Mouse (Mus musculus) MEL (cell line): ENCODE data around the gene Rdh1. TPM values are rescaled to one million over a fixed set of nuclear protein-coding genes. Genes with fewer than 3 reads are reported as not detected.

Experiments used
- DNase-seq: peaks from one replicate; pipeline ENCODE4 v3.0.0; 2011; ENCODE audit warnings: low read depth, low spot score
- H3K27ac ChIP-seq: 2 replicates; pipeline ENCODE4 v1.5.1; 2012; ENCODE audit warnings: low read depth, mild to moderate bottlenecking, control low read depth, low read length, moderate library complexity; ENCODE audit not compliant: control insufficient read depth
- H3K27me3 ChIP-seq, 2 experiments: fragments of 150-350 bp in 1 of 2; sonication (generic) in 1 of 2; 2 replicates each; pipeline ENCODE4 v1.6.1; 2012; ENCODE audit warnings: low read length in 2 of 2, mild to moderate bottlenecking in 2 of 2, improper control_type of control experiment in 1 of 2, moderate library complexity in 1 of 2; ENCODE audit not compliant: insufficient read depth in 2 of 2, control insufficient read depth in 1 of 2
- H3K36me3 ChIP-seq, 2 experiments: 2 replicates each; pipeline ENCODE4 v1.6.1; 2012 to 2014; ENCODE audit warnings: low read length in 2 of 2, improper control_type of control experiment in 1 of 2, inconsistent platforms in 1 of 2, mild to moderate bottlenecking in 1 of 2; ENCODE audit not compliant: insufficient read depth in 2 of 2, control insufficient read depth in 1 of 2
- H3K4me1 ChIP-seq, 2 experiments: fragments of 150-350 bp in 1 of 2; sonication (generic) in 1 of 2; 2 replicates each; pipeline ENCODE4 v1.6.1; 2012; ENCODE audit warnings: low read length in 2 of 2, improper control_type of control experiment in 1 of 2, mild to moderate bottlenecking in 1 of 2; ENCODE audit not compliant: insufficient read depth in 2 of 2, control insufficient read depth in 1 of 2
- H3K4me3 ChIP-seq, 2 experiments: fragments of 150-350 bp in 1 of 2; sonication (generic) in 1 of 2; 2 replicates each; pipeline ENCODE4 v1.5.1; 2012; ENCODE audit warnings: low read depth in 2 of 2, low read length in 2 of 2, mild to moderate bottlenecking in 2 of 2, moderate library complexity in 2 of 2, control low read depth in 1 of 2, improper control_type of control experiment in 1 of 2; ENCODE audit not compliant: control insufficient read depth in 1 of 2, insufficient read depth in 1 of 2
- H3K79me2 ChIP-seq: 2 replicates; pipeline ENCODE4 v1.6.1; 2012; ENCODE audit warnings: mild to moderate bottlenecking, low read length, moderate library complexity; ENCODE audit not compliant: control insufficient read depth, poor library complexity, insufficient read depth
- H3K9ac ChIP-seq: 2 replicates; pipeline ENCODE4 v1.6.1; 2012; ENCODE audit warnings: low read depth, mild to moderate bottlenecking, control low read depth, low read length, moderate library complexity; ENCODE audit not compliant: control insufficient read depth, poor library complexity, severe bottlenecking
- H3K9me3 ChIP-seq: fragments of 150-350 bp; sonication (generic); replicated peaks from 2 replicates; pipeline ENCODE4 v1.6.1; 2012; ENCODE audit warnings: mild to moderate bottlenecking, low read length, improper control_type of control experiment, moderate library complexity; ENCODE audit not compliant: insufficient read depth
- BHLHE40 ChIP-seq: IDR thresholded peaks from 2 replicates; pipeline ENCODE4 v1.6.1; 2012; ENCODE audit warnings: low read depth, mild to moderate bottlenecking, inconsistent platforms, low read length, improper control_type of control experiment, borderline replicate concordance
- CHD1 ChIP-seq: IDR thresholded peaks from 2 replicates; pipeline ENCODE4 v1.6.1; 2012; ENCODE audit warnings: low read depth, mild to moderate bottlenecking, inconsistent platforms, low read length, improper control_type of control experiment
- ELF1 ChIP-seq: IDR thresholded peaks from 2 replicates; pipeline ENCODE4 v1.6.1; 2014; ENCODE audit warnings: low read depth, mild to moderate bottlenecking, inconsistent platforms, low read length, improper control_type of control experiment, moderate library complexity
- ETS1 ChIP-seq: IDR thresholded peaks from 2 replicates; pipeline ENCODE4 v1.6.1; 2012; ENCODE audit warnings: low read depth, mild to moderate bottlenecking, inconsistent platforms, low read length, improper control_type of control experiment, moderate library complexity
- HCFC1 ChIP-seq: IDR thresholded peaks from 2 replicates; pipeline ENCODE4 v1.6.1; 2012; ENCODE audit warnings: low read depth, mild to moderate bottlenecking, inconsistent platforms, low read length, improper control_type of control experiment, moderate library complexity
- JUND ChIP-seq: IDR thresholded peaks from 2 replicates; pipeline ENCODE4 v1.6.1; 2011; ENCODE audit warnings: low read depth, mild to moderate bottlenecking, improper control_type of control experiment, low read length
- MAFK ChIP-seq: IDR thresholded peaks from 2 replicates; pipeline ENCODE4 v1.6.1; 2011; ENCODE audit warnings: low read depth, mild to moderate bottlenecking, low read length, improper control_type of control experiment, borderline replicate concordance
- MAZ ChIP-seq: IDR thresholded peaks from 2 replicates; pipeline ENCODE4 v1.6.1; 2012; ENCODE audit warnings: low read depth, mild to moderate bottlenecking, inconsistent platforms, low read length, improper control_type of control experiment
- MXI1 ChIP-seq: IDR thresholded peaks from 2 replicates; pipeline ENCODE4 v1.6.1; 2011; ENCODE audit warnings: mild to moderate bottlenecking, low read depth, low read length, improper control_type of control experiment
- MYB ChIP-seq: IDR thresholded peaks from 2 replicates; pipeline ENCODE4 v1.6.1; 2011; ENCODE audit warnings: mild to moderate bottlenecking, low read depth, low read length, improper control_type of control experiment
- MYC ChIP-seq: IDR thresholded peaks from 2 replicates; pipeline ENCODE4 v1.6.1; 2011; ENCODE audit warnings: low read depth, mild to moderate bottlenecking, low read length, improper control_type of control experiment, moderate library complexity
- NRF1 ChIP-seq: IDR thresholded peaks from 2 replicates; pipeline ENCODE4 v1.6.1; 2014; ENCODE audit warnings: low read depth, mild to moderate bottlenecking, inconsistent platforms, low read length, improper control_type of control experiment, moderate library complexity; ENCODE audit not compliant: poor library complexity, insufficient read depth, severe bottlenecking
- POLR2AphosphoS5 ChIP-seq: IDR thresholded peaks from 2 replicates; pipeline ENCODE4 v1.6.1; 2012; ENCODE audit warnings: low read depth, borderline replicate concordance, mild to moderate bottlenecking, inconsistent platforms, low read length, moderate library complexity, mixed read lengths
- RCOR1 ChIP-seq: IDR thresholded peaks from 2 replicates; pipeline ENCODE4 v1.6.1; 2012; ENCODE audit warnings: low read depth, mild to moderate bottlenecking, inconsistent platforms, low read length, improper control_type of control experiment
- SMC3 ChIP-seq: IDR thresholded peaks from 2 replicates; pipeline ENCODE4 v1.6.1; 2011; ENCODE audit warnings: low read depth, low read length, improper control_type of control experiment
- TAL1 ChIP-seq: IDR thresholded peaks from 2 replicates; pipeline ENCODE4 v1.6.1; 2012; ENCODE audit warnings: mild to moderate bottlenecking, inconsistent platforms, low read length, moderate library complexity, mixed read lengths
- TBP ChIP-seq: IDR thresholded peaks from 2 replicates; pipeline ENCODE4 v1.8.0; 2011; ENCODE audit warnings: low read depth, low read length, improper control_type of control experiment
- USF1 ChIP-seq: IDR thresholded peaks from 2 replicates; pipeline ENCODE4 v1.6.1; 2014; ENCODE audit warnings: low read depth, mild to moderate bottlenecking, inconsistent platforms, low read length, improper control_type of control experiment, moderate library complexity
- ZC3H11A ChIP-seq: IDR thresholded peaks from 2 replicates; pipeline ENCODE4 v1.6.1; 2012; ENCODE audit warnings: low read depth, mild to moderate bottlenecking, inconsistent platforms, low read length, improper control_type of control experiment
- ZMIZ1 ChIP-seq: IDR thresholded peaks from 2 replicates; pipeline ENCODE4 v1.6.1; 2012; ENCODE audit warnings: low read depth, mild to moderate bottlenecking, inconsistent platforms, low read length, improper control_type of control experiment, moderate library complexity
- ZNF384 ChIP-seq: IDR thresholded peaks from 2 replicates; pipeline ENCODE4 v1.6.1; 2012; ENCODE audit warnings: low read depth, mild to moderate bottlenecking, inconsistent platforms, low read length, improper control_type of control experiment
- polyA plus RNA-seq, 2 experiments: library from polyadenylated mRNA; stranded (reverse) in 1 of 2; unstranded in 1 of 2; fragments of >175 nt in 1 of 2; fragments of >200 nt in 1 of 2; gene quantifications; 2 replicates each; pipeline versions ENCODE4 v1.2.1 to v1.2.4; 2012; ENCODE audit warnings: low replicate concordance in 2 of 2, low read depth in 1 of 2; ENCODE audit not compliant: insufficient read length in 2 of 2, insufficient read depth in 1 of 2, missing spikeins in 1 of 2
- total RNA-seq: library from RNA; depleted of rRNA; stranded (reverse); fragments of 300-350 nt; gene quantifications from 2 replicates; pipeline ENCODE4 v1.2.3, GENCODE M21; 2012

Rdh1 gene
- total and polyA plus RNA-seq, 3 experiments, result not detected

GRCm38 (mm10) chr10:127763914-127764680 lies 4.6 kb downstream of the Rdh1 start:
- Histone ChIP-seq H3K4me1 (peaks cover 0 to 3% of the 10 kb centered on the region in 2 experiments; a peak in 1 of 4 replicates), H3K4me3 (no peak overlapping the region), H3K79me2 (no peaks in the 10 kb centered on the region), H3K36me3 (no peaks in the 10 kb centered on the region), H3K27me3 (peaks cover 2 to 6% of the 10 kb centered on the region in 2 experiments; a peak in 2 of 4 replicates), H3K9ac (no peak overlapping the region), H3K9me3 (no peaks in the 10 kb centered on the region), H3K27ac (no peak overlapping the region)
- TF ChIP-seq TAL1 (no peak), USF1 (no peak), SMC3 (no peak), POLR2AphosphoS5 (no peak), RCOR1 (no peak), ZNF384 (no peak)
- DNase-seq, result no peak

GRCm38 (mm10) chr10:127766564-127766963 lies 7.0 kb downstream of the Rdh1 start:
- no peak overlapping the region for H3K27ac ChIP-seq
- no peak overlapping the region for H3K4me3 ChIP-seq
- TF ChIP-seq POLR2AphosphoS5 (no peak), TBP (no peak), MAZ (no peak), HCFC1 (no peak), ELF1 (no peak), ZNF384 (no peak), BHLHE40 (no peak), ZMIZ1 (no peak), JUND (no peak), MYC (no peak), CHD1 (no peak), ETS1 (no peak), ZC3H11A (no peak), TAL1 (no peak), NRF1 (no peak), MAFK (no peak), MXI1 (no peak), RCOR1 (no peak), MYB (no peak)
- no peaks in the 10 kb centered on the region for H3K4me1 ChIP-seq
- H3K9ac ChIP-seq, result no peak overlapping the region
- no peaks in the 10 kb centered on the region for H3K79me2 ChIP-seq
- H3K27me3 ChIP-seq, result peaks cover 0 to 3% of the 10 kb centered on the region in 2 experiments; a peak in 2 of 4 replicates
- no peaks in the 10 kb centered on the region for H3K36me3 ChIP-seq
- no peaks in the 10 kb centered on the region for H3K9me3 ChIP-seq
- DNase-seq, result no peak
